Mouse (Mus musculus) liver, embryonic 11.5 days (tissue): Measurements from ENCODE around the gene Mms19. TPM values are rescaled to one million over a fixed set of nuclear protein-coding genes. Genes with fewer than 3 reads are reported as not detected.

ENCODE experiments used
- ATAC-seq: fragments of 200-750 bp; cut with Nextera tagmentation; replicated peaks from 2 replicates; pipeline ENCODE4 v1.8.0; 2017; ENCODE audit warnings: moderate number of reproducible peaks, mild to moderate bottlenecking, moderate TSS enrichment, moderate library complexity; ENCODE audit not compliant: low FRiP score
- DNase-seq: peaks from one replicate; pipeline ENCODE4 v3.0.0-alpha.2; 2017; ENCODE audit warnings: low spot score
- H3K27ac ChIP-seq: fragments of 300-500 bp; sonication (generic); 2 replicates; pipeline ENCODE4 v1.5.1; 2014; ENCODE audit warnings: mild to moderate bottlenecking, low read depth, low read length, control low read depth
- H3K27me3 ChIP-seq: fragments of 300-500 bp; sonication (generic); replicated peaks from 2 replicates; pipeline ENCODE4 v1.6.1; 2014; ENCODE audit warnings: low read length, mixed read lengths; ENCODE audit not compliant: control insufficient read depth, insufficient read depth
- H3K36me3 ChIP-seq: fragments of 300-500 bp; sonication (generic); 2 replicates; pipeline ENCODE4 v1.6.1; 2014; ENCODE audit warnings: mild to moderate bottlenecking, low read length, moderate library complexity, mixed read lengths; ENCODE audit not compliant: control insufficient read depth, insufficient read depth
- H3K4me1 ChIP-seq: fragments of 300-500 bp; sonication (generic); replicated peaks from 2 replicates; pipeline ENCODE4 v1.6.1; 2014; ENCODE audit warnings: low read length, mixed read lengths; ENCODE audit not compliant: control insufficient read depth, insufficient read depth
- H3K4me2 ChIP-seq: fragments of 300-500 bp; sonication (generic); 2 replicates; pipeline ENCODE4 v1.6.1; 2014; ENCODE audit warnings: mild to moderate bottlenecking, control low read depth, moderate library complexity
- H3K4me3 ChIP-seq: fragments of 300-500 bp; sonication (generic); 2 replicates; pipeline ENCODE4 v1.5.1; 2014; ENCODE audit warnings: low read depth, low read length, control low read depth
- H3K9ac ChIP-seq: fragments of 300-500 bp; sonication (generic); 2 replicates; pipeline ENCODE4 v1.6.1; 2014; ENCODE audit warnings: low read depth, low read length, control low read depth
- H3K9me3 ChIP-seq: fragments of 300-500 bp; sonication (generic); 2 replicates; pipeline ENCODE4 v1.6.1; 2016; ENCODE audit warnings: low read length, inconsistent platforms, mixed read lengths; ENCODE audit not compliant: control insufficient read depth
- WGBS: fragments of 180-500 bp; shearing (Covaris S2); extraction: QIAGEN DNeasy Blood & Tissue Kit; methylation state at CpG from one replicate; pipeline ENCODE4 v1.1.7; 2014; 5-methylcytosine and 5-hydroxymethylcytosine counted together
- polyA plus RNA-seq: library from polyadenylated mRNA; unstranded; fragments of >200 nt; fragmentation: Nextera tagmentation; extraction: Ambion mirVana; gene quantifications from 2 replicates; pipeline ENCODE4 v1.2.1, GENCODE M21; 2014

Mms19 gene
- polyA plus RNA-seq, 1 experiment from 2014 or later, result 29.1 TPM

GRCm38 (mm10) chr19:41912121-41913080 is 68.6 kb downstream of the Mms19 start:
- peak; percentile 19; the same call in 1 of the 2 replicates for ATAC-seq
- peaks cover 20% of the 10 kb centered on the region for H3K36me3 ChIP-seq
- H3K4me2 ChIP-seq, result peak overlapping the region; percentile 78
- peak overlapping the region; percentile 89 for H3K27ac ChIP-seq
- H3K4me1 ChIP-seq, result peaks cover 22% of the 10 kb centered on the region
- peak overlapping the region; percentile 93 for H3K4me3 ChIP-seq
- no peaks in the 10 kb centered on the region for H3K27me3 ChIP-seq
- H3K9me3 ChIP-seq, result no peaks in the 10 kb centered on the region
- H3K9ac ChIP-seq, result peak overlapping the region; percentile 94
- WGBS, result under 1% methylated on average over 43 of the region's 53 CpGs
- peak; percentile 67 for DNase-seq

GRCm38 (mm10) chr19:41911178-41912073 is 69.5 kb downstream of the Mms19 start, which contains the start of gene Pgam1:
Pgam1 (plus strand) TSS chr19:41911923.
- ATAC-seq (peak; percentile 91), DNase-seq (peak; percentile 99)
- Histone ChIP-seq H3K36me3 (peaks cover 12% of the 10 kb centered on the region; the same call in 1 of the 2 replicates), H3K27me3 (no peaks in the 10 kb centered on the region), H3K4me2 (peak within 1 kb of the TSS; percentile 78), H3K27ac (peak within 1 kb of the TSS; percentile 89), H3K4me3 (peak within 1 kb of the TSS; percentile 93), H3K9ac (peak within 1 kb of the TSS; percentile 94), H3K9me3 (no peaks in the 10 kb centered on the region), H3K4me1 (peaks cover 31% of the 10 kb centered on the region)
- WGBS, result 4% methylated on average over 53 of the region's 54 CpGs

- ATAC-seq (no peak), DNase-seq (no peak)
- H3K4me3 ChIP-seq, result no peak overlapping the region
- no peak overlapping the region for H3K9ac ChIP-seq
- peaks cover 5% of the 10 kb centered on the region; the same call in 1 of the 2 replicates for H3K36me3 ChIP-seq
- H3K27me3 ChIP-seq, result no peaks in the 10 kb centered on the region
- H3K4me2 ChIP-seq, result no peak overlapping the region
- H3K9me3 ChIP-seq, result no peaks in the 10 kb centered on the region
- H3K4me1 ChIP-seq, result peaks cover 41% of the 10 kb centered on the region
- H3K27ac ChIP-seq, result no peak overlapping the region
- 85% methylated on average over 2 of the region's 2 CpGs for WGBS
Measured at GRCm38 (mm10) chr19:41910396-41910795, 70.6 kb downstream of the Mms19 start.

- Histone ChIP-seq H3K9me3 (no peaks in the 10 kb centered on the region), H3K36me3 (no peaks in the 10 kb centered on the region), H3K9ac (no peak overlapping the region), H3K27me3 (no peaks in the 10 kb centered on the region), H3K4me1 (peaks cover 37% of the 10 kb centered on the region), H3K27ac (no peak overlapping the region), H3K4me3 (no peak overlapping the region), H3K4me2 (no peak overlapping the region)
- 92% methylated on average over 3 of the region's 3 CpGs for WGBS
- DNase-seq, result no peak
- no peak for ATAC-seq
Measured at GRCm38 (mm10) chr19:41908736-41909135, 72.2 kb downstream of the Mms19 start.

GRCm38 (mm10) chr19:41907079-41907760 is 73.7 kb downstream of the Mms19 start:
- Histone ChIP-seq H3K4me1 (peaks cover 30% of the 10 kb centered on the region), H3K27ac (peak overlapping the region; percentile 65), H3K27me3 (no peaks in the 10 kb centered on the region), H3K4me3 (no peak overlapping the region), H3K36me3 (no peaks in the 10 kb centered on the region), H3K4me2 (peak overlapping the region; percentile 30), H3K9me3 (no peaks in the 10 kb centered on the region), H3K9ac (no peak overlapping the region; the same call in 1 of the 2 replicates)
- DNase-seq (no peak), ATAC-seq (peak; percentile 33; the same call in 1 of the 2 replicates)
- WGBS, result 39% methylated on average over 8 of the region's 8 CpGs

GRCm38 (mm10) chr19:41906311-41907078 is 74.5 kb downstream of the Mms19 start:
- no peaks in the 10 kb centered on the region for H3K27me3 ChIP-seq
- 33% methylated on average over 6 of the region's 6 CpGs for WGBS
- no peak overlapping the region; the same call in 1 of the 2 replicates for H3K9ac ChIP-seq
- H3K9me3 ChIP-seq, result no peaks in the 10 kb centered on the region
- H3K27ac ChIP-seq, result peak overlapping the region; percentile 65
- ATAC-seq (peak; percentile 73), DNase-seq (no peak)
- peak overlapping the region; percentile 30 for H3K4me2 ChIP-seq
- H3K4me1 ChIP-seq, result peaks cover 32% of the 10 kb centered on the region
- H3K4me3 ChIP-seq, result no peak overlapping the region
- H3K36me3 ChIP-seq, result no peaks in the 10 kb centered on the region

GRCm38 (mm10) chr19:41905246-41905645 is 75.7 kb downstream of the Mms19 start:
- no peak for ATAC-seq
- Histone ChIP-seq H3K9me3 (no peaks in the 10 kb centered on the region), H3K27me3 (no peaks in the 10 kb centered on the region), H3K4me3 (no peak overlapping the region), H3K27ac (no peak overlapping the region), H3K36me3 (no peaks in the 10 kb centered on the region), H3K4me2 (no peak overlapping the region), H3K4me1 (peaks cover 32% of the 10 kb centered on the region), H3K9ac (no peak overlapping the region)
- DNase-seq, result no peak
- 85% methylated on average over 2 of the region's 2 CpGs for WGBS
